Mouse (Mus musculus) myocyte (in vitro differentiated cells): ENCODE results near the gene Ubxn1. TPM values are rescaled to one million over a fixed set of nuclear protein-coding genes. Genes with fewer than 3 reads are reported as not detected.
A peak's percentile ranks its signal among the peaks of the same experiment; 100 is the strongest.

Experiments
- H3K27me3 ChIP-seq: one replicate; pipeline ENCODE4 v1.6.1; 2011; ENCODE audit not compliant: control insufficient read depth, insufficient read depth, insufficient read length
- H3K36me3 ChIP-seq: one replicate; pipeline ENCODE4 v1.6.1; 2011; ENCODE audit not compliant: control insufficient read depth, insufficient read depth
- H3K4me2 ChIP-seq: one replicate; pipeline ENCODE4 v1.6.1; 2011; ENCODE audit warnings: low read depth, control low read depth
- H3K4me3 ChIP-seq: one replicate; pipeline ENCODE4 v1.5.1; 2011; ENCODE audit warnings: mild to moderate bottlenecking, control low read depth, moderate library complexity
- H3K79me2 ChIP-seq: one replicate; pipeline ENCODE4 v1.6.1; 2011; ENCODE audit not compliant: control insufficient read depth, insufficient read depth
- H3ac ChIP-seq: one replicate; pipeline ENCODE4 v1.6.1; 2011; ENCODE audit not compliant: control insufficient read depth, insufficient read length
- CEBPB ChIP-seq: IDR thresholded peaks from 2 replicates; pipeline ENCODE4 v1.6.1; 2011; ENCODE audit warnings: mild to moderate bottlenecking, moderate library complexity; ENCODE audit not compliant: poor library complexity, insufficient read depth, severe bottlenecking
- E2F4 ChIP-seq: IDR thresholded peaks from one replicate; pipeline ENCODE4 v1.6.1; 2011; ENCODE audit warnings: mild to moderate bottlenecking, control low read depth, moderate library complexity; ENCODE audit not compliant: insufficient read depth
- MAX ChIP-seq: IDR thresholded peaks from one replicate; pipeline ENCODE4 v1.6.1; 2011; ENCODE audit warnings: low read depth, mild to moderate bottlenecking, control low read depth
- MYOD1 ChIP-seq, 3 experiments: IDR thresholded peaks; one replicate each; pipeline ENCODE4 v1.6.1; 2011; ENCODE audit warnings: control low read depth in 2 of 3, low read depth in 2 of 3, mild to moderate bottlenecking in 2 of 3, moderate library complexity in 1 of 3; ENCODE audit not compliant: insufficient read length in 2 of 3, control insufficient read depth in 1 of 3
- MYOG ChIP-seq, 3 experiments: IDR thresholded peaks; one replicate each; pipeline ENCODE4 v1.6.1; 2011; ENCODE audit warnings: control low read depth in 2 of 3, low read depth in 2 of 3, mild to moderate bottlenecking in 2 of 3; ENCODE audit not compliant: insufficient read length in 2 of 3, control insufficient read depth in 1 of 3, insufficient read depth in 1 of 3
- POLR2A ChIP-seq: IDR thresholded peaks from one replicate; pipeline ENCODE4 v1.6.1; 2011; ENCODE audit warnings: low read depth, mild to moderate bottlenecking, control low read depth, moderate library complexity; ENCODE audit not compliant: insufficient read length
- POLR2AphosphoS2 ChIP-seq: IDR thresholded peaks from one replicate; pipeline ENCODE4 v1.6.1; 2011; ENCODE audit warnings: low read depth, control low read depth; ENCODE audit not compliant: insufficient read length
- REST ChIP-seq: IDR thresholded peaks from one replicate; pipeline ENCODE4 v1.6.1; 2011; ENCODE audit warnings: mild to moderate bottlenecking, control low read depth, moderate library complexity; ENCODE audit not compliant: insufficient read depth, insufficient read length
- SRF ChIP-seq: IDR thresholded peaks from one replicate; pipeline ENCODE4 v1.6.1; 2011; ENCODE audit warnings: low read depth; ENCODE audit not compliant: control insufficient read depth, insufficient read length
- TCF12 ChIP-seq: IDR thresholded peaks from one replicate; pipeline ENCODE4 v1.6.1; 2011; ENCODE audit warnings: mild to moderate bottlenecking, control low read depth; ENCODE audit not compliant: poor library complexity, insufficient read depth, severe bottlenecking
- TCF3 ChIP-seq: IDR thresholded peaks from one replicate; pipeline ENCODE4 v1.6.1; 2011; ENCODE audit warnings: low read depth, control low read depth; ENCODE audit not compliant: insufficient read length
- USF1 ChIP-seq: IDR thresholded peaks from one replicate; pipeline ENCODE4 v1.6.1; 2011; ENCODE audit warnings: low read depth, mild to moderate bottlenecking, control low read depth, moderate library complexity
- polyA plus RNA-seq: library from polyadenylated mRNA; unstranded; fragments of >200 nt; fragmentation: generic; extraction: Trizol; gene quantifications from one replicate; pipeline ENCODE4 v1.2.1, GENCODE M21; 2012; ENCODE audit warnings: missing spikeins

The Ubxn1 gene
- polyA plus RNA-seq, 1 experiment, result 236 TPM

DNA sequence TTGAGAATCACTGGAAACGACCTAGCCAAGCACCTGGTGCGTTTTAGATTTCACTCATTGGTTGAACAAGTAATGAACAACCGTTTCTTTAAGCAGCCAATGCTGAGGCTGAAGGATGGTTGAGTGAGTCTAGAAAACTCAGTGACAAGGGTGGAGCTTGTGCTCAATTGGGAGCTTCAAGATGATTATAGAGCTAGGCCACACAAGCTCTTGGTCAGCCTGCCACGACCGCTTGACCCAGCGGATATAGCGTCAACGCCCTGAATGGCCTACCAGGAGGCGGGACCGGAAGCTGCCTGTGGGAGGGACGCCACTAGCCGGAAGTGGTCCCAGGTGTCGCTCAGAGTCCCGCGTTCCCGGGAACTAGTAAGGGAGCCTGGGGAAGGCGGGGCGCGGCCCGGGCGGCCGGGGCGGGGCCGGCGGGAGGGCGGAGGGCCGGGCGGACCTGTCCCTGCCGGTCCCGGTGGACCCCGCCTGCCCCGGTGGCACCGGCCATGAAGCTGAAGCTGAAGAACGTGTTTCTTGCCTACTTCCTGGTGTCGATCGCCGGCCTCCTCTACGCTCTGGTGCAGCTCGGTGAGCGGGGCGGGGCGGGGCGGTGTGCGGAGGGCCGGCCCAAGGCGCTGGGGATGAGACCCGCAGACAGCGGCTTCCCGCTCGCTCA is 48.9 kb downstream of the Ubxn1 start, which contains the start of gene B3gat3:
Gene B3gat3, plus strand, starts transcription at position 302 of the 664 bp plus-strand sequence.
- Histone ChIP-seq H3ac (peak within 1 kb of the TSS; percentile 62), H3K36me3 (peaks cover 20% of the 10 kb centered on the region), H3K27me3 (no peaks in the 10 kb centered on the region), H3K4me2 (peak within 1 kb of the TSS; percentile 97), H3K79me2 (peaks cover 35% of the 10 kb centered on the region), H3K4me3 (peak within 1 kb of the TSS; percentile 81)
- TF ChIP-seq USF1, result no peak
- peak; percentile 89 for TF ChIP-seq POLR2A
- no peak for TF ChIP-seq MAX
- TF ChIP-seq E2F4, result no peak
- TF ChIP-seq REST, result no peak
- no peak for TF ChIP-seq MYOD1 (IDR thresholded peaks at IDR 0.05; ENCODE audit: control insufficient read depth in 1 of 3, insufficient read length in 2 of 3, low read depth in 2 of 3)
- peak; percentile 86 for TF ChIP-seq POLR2AphosphoS2
- TF ChIP-seq MYOG (IDR thresholded peaks at IDR 0.05; ENCODE audit: control insufficient read depth in 1 of 3, insufficient read depth in 1 of 3, insufficient read length in 2 of 3, low read depth in 2 of 3), result peak in 1 of 3 experiments; percentile 28
- TF ChIP-seq TCF3, result no peak
- no peak for TF ChIP-seq CEBPB
- TF ChIP-seq TCF12, result no peak

DNA sequence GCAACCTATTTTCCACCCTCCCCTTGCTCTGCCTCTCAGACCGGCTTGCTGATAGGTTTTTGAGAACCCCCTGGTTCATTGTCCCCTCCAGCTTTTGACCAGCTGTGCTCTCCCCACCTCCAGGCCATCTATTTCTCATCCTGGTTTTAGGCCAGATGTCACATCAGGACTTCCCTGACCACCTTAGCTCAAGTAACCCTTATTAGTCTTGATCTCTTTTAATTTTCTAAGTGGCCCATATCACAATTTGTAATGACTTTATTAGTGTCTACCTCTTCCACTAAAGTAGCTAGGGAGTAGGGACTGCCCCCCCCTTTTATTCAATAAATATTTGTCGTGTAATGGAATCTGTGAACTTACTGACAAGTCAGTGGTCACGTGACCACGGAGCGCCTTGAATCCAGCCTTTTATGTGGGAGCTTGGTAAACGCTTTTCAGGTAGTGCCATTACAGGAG is 49.6 kb downstream of the Ubxn1 start:
- Histone ChIP-seq H3K79me2 (peaks cover 35% of the 10 kb centered on the region), H3K4me3 (peak overlapping the region; percentile 81), H3ac (peak overlapping the region; percentile 62), H3K36me3 (peaks cover 14% of the 10 kb centered on the region), H3K27me3 (no peaks in the 10 kb centered on the region), H3K4me2 (peak overlapping the region; percentile 97)
- peak; percentile 97 for TF ChIP-seq USF1
- no peak for TF ChIP-seq POLR2A
- no peak for TF ChIP-seq MYOD1 (IDR thresholded peaks at IDR 0.05; ENCODE audit: control insufficient read depth in 1 of 3, insufficient read length in 2 of 3, low read depth in 2 of 3)
- TF ChIP-seq POLR2AphosphoS2, result no peak
- TF ChIP-seq REST, result no peak

DNA sequence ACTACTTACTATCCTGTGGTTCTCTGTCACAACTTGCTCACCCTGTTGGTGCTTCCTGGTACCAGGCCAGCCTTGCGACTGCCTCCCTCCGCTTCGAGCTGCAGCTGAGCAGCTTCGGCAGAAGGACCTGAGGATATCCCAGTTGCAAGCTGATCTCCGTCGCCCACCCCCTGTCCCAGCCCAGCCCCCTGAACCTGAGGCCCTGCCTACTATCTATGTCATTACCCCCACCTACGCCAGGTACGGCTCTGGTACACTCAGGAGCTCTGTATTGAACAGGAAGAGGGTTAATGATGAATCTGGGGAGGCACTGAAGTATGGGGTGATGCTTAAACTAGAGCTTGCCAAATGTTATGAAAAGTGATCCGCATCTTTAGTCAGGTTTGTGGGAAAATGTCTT is 50.4 kb downstream of the Ubxn1 start:
- no peaks in the 10 kb centered on the region for H3K27me3 ChIP-seq
- no peak overlapping the region for H3ac ChIP-seq
- peaks cover 14% of the 10 kb centered on the region for H3K36me3 ChIP-seq
- H3K4me2 ChIP-seq, result peak overlapping the region; percentile 97
- H3K4me3 ChIP-seq, result peak overlapping the region; percentile 81
- H3K79me2 ChIP-seq, result peaks cover 35% of the 10 kb centered on the region
- TF ChIP-seq MYOD1 (IDR thresholded peaks at IDR 0.05; ENCODE audit: control insufficient read depth in 1 of 3, insufficient read length in 2 of 3, low read depth in 2 of 3) (no peak), TCF3 (no peak), MYOG (IDR thresholded peaks at IDR 0.05; ENCODE audit: control insufficient read depth in 1 of 3, insufficient read depth in 1 of 3, insufficient read length in 2 of 3, low read depth in 2 of 3) (no peak), REST (no peak), TCF12 (no peak), POLR2A (no peak), SRF (no peak), MAX (no peak), USF1 (no peak), CEBPB (no peak), POLR2AphosphoS2 (no peak), E2F4 (no peak)

Other genes with a start within 250 kb of the Ubxn1 start
- not detected for gene Chrm1, start 207.7 kb upstream of the Ubxn1 start, polyA plus RNA-seq
- gene Slc3a2, start 148.1 kb upstream of the Ubxn1 start, polyA plus RNA-seq, result 806 TPM
- gene Wdr74, start 135.7 kb upstream of the Ubxn1 start, polyA plus RNA-seq, result 109 TPM
- 0.94 TPM for gene 1700092M07Rik, start 130.8 kb upstream of the Ubxn1 start, polyA plus RNA-seq
- gene Stx5a, start 130.1 kb upstream of the Ubxn1 start, polyA plus RNA-seq, result 49.5 TPM
- 64.3 TPM for gene Nxf1, start 114.4 kb upstream of the Ubxn1 start, polyA plus RNA-seq
- gene Tmem223, start 100.5 kb upstream of the Ubxn1 start, polyA plus RNA-seq, result 59.4 TPM
- 31.6 TPM for gene Tmem179b, start 97.0 kb upstream of the Ubxn1 start, polyA plus RNA-seq
- gene Taf6l, start 85.1 kb upstream of the Ubxn1 start, polyA plus RNA-seq, result 19.6 TPM
- gene Polr2g, start 72.9 kb upstream of the Ubxn1 start, polyA plus RNA-seq, result 152 TPM
- gene Zbtb3, start 68.9 kb upstream of the Ubxn1 start, polyA plus RNA-seq, result 2.4 TPM
- gene Ttc9c, start 52.2 kb upstream of the Ubxn1 start, polyA plus RNA-seq, result 18.7 TPM
- 42.1 TPM for gene Hnrnpul2, start 51.5 kb upstream of the Ubxn1 start, polyA plus RNA-seq
- 1.00 TPM for gene AC129217.1, start 41.7 kb upstream of the Ubxn1 start, polyA plus RNA-seq
- gene Bscl2, start 34.0 kb upstream of the Ubxn1 start, polyA plus RNA-seq, result 5.7 TPM
- 0.25 TPM for gene Gng3, start 32.3 kb upstream of the Ubxn1 start, polyA plus RNA-seq
- gene Lrrn4cl, start 20.7 kb upstream of the Ubxn1 start, polyA plus RNA-seq, result 0.25 TPM
- 37.0 TPM for gene Uqcc3, start 9.4 kb downstream of the Ubxn1 start, polyA plus RNA-seq
- gene Lbhd1, start 12.2 kb downstream of the Ubxn1 start, polyA plus RNA-seq, result 3.3 TPM
- not detected for gene Gm49403, start 12.4 kb downstream of the Ubxn1 start, polyA plus RNA-seq
- 73.1 TPM for gene 1810009A15Rik, start 17.4 kb downstream of the Ubxn1 start, polyA plus RNA-seq
- 0.44 TPM for gene Gm49416, start 17.4 kb downstream of the Ubxn1 start, polyA plus RNA-seq
- 23.2 TPM for gene Ints5, start 21.5 kb downstream of the Ubxn1 start, polyA plus RNA-seq
- gene Ganab, start 26.6 kb downstream of the Ubxn1 start, polyA plus RNA-seq, result 109 TPM
- 66.3 TPM for gene B3gat3, start 48.9 kb downstream of the Ubxn1 start, polyA plus RNA-seq
- 6.0 TPM for gene Rom1, start 57.9 kb downstream of the Ubxn1 start, polyA plus RNA-seq
- 14.7 TPM for gene Eml3, start 58.1 kb downstream of the Ubxn1 start, polyA plus RNA-seq
- 81.5 TPM for gene Mta2, start 70.4 kb downstream of the Ubxn1 start, polyA plus RNA-seq
- 24.9 TPM for gene Tut1, start 82.4 kb downstream of the Ubxn1 start, polyA plus RNA-seq
- 896 TPM for gene Eef1g, start 95.5 kb downstream of the Ubxn1 start, polyA plus RNA-seq
- gene Ahnak, start 117.8 kb downstream of the Ubxn1 start, polyA plus RNA-seq, result 93.3 TPM
- gene Scgb1a1, start 216.5 kb downstream of the Ubxn1 start, polyA plus RNA-seq, result not detected